ENCODE assay signal across 11 mouse cellular contexts in the genomic region with DNA sequence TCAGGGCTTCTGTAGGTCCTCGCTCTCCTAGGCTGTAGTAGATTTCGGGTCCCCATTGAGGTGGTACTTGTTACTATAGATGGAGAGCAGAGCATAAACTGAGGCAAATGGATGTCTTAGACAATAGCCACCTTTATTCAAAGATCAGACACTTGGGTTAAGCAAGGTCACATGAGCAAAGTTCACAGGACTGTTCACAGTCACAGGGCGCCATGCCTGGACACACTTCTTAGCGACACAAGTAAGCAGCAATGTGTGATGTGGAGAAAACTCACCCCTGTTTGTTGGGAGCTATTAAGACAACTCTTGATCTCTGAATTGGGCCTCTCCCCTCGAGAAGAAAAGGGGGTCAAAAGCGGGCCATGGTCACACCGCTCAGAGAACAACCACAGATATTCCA. TPM values are rescaled to one million over a fixed set of nuclear protein-coding genes. Genes with fewer than 3 reads are reported as not detected.
DNase-seq lines count a peak whose midpoint lies in the region.
"Not testable (repeated sequence)": the region's sequence is repeated elsewhere in the genome, so short reads cannot be mapped to it uniquely, and the experiment has no call there.
"Had no signal": no experiment of that assay in that cellular context is flagged by ENCODE, and none has a peak within 500 bp of the region (broad histone marks: within the 10 kb centered on the region; RNA-seq: fewer than 3 reads in every experiment).

No protein-coding gene starts in this region.

- H3K36me3 ChIP-seq in ES-E14 (ENCODE audit: control insufficient read depth, insufficient read depth, low read length, poor library complexity, severe bottlenecking); heart, embryonic 10.5 days: not testable (repeated sequence)

- 83% methylated on average over 7 of the region's 7 CpGs for WGBS in heart, embryonic 10.5 days

- H3K4me3 ChIP-seq in ES-E14 (ENCODE audit: insufficient read depth in 1 of 2, low read depth in 1 of 2, low read length in 2 of 2, poor library complexity in 1 of 2, severe bottlenecking in 1 of 2); heart, embryonic 10.5 days: not testable (repeated sequence)

- peak; percentile 51 for DNase-seq in ES-CJ7 (ENCODE audit: low read depth, low spot score)
- DNase-seq in ES-E14 (ENCODE audit: low read depth, low spot score) = peak; percentile 9
- DNase-seq in R1 (ENCODE audit: low read depth, low spot score) = peak; percentile 52
- DNase-seq in ZHBTc4 (ENCODE audit: low read depth, low spot score) = peak; percentile 59
- DNase-seq in heart, embryonic 10.5 days (ENCODE audit: low spot score) = peak; percentile 72

- H3K9ac ChIP-seq in ES-E14 (ENCODE audit: insufficient read depth, low read depth, low read length, poor library complexity, severe bottlenecking) = not testable (repeated sequence)

- not testable (repeated sequence) for H3K9me3 ChIP-seq in ES-E14 (ENCODE audit: control insufficient read depth, insufficient read depth, low read depth, low read length); heart, embryonic 10.5 days

- in situ Hi-C loops in ES-E14 (cut with MboI; ENCODE audit: low sequenced_read_pairs in 2 of 2, unreplicated experiment in 2 of 2) = not testable (repeated sequence)

- not testable (repeated sequence) for H3K27ac ChIP-seq in ES-E14 (ENCODE audit: insufficient read depth, low read depth, low read length, poor library complexity, severe bottlenecking); heart, embryonic 10.5 days

- not testable (repeated sequence) for H3K4me1 ChIP-seq in ES-E14 (ENCODE audit: control insufficient read depth in 2 of 2, insufficient read depth in 2 of 2, low read length in 2 of 2, poor library complexity in 1 of 2); heart, embryonic 10.5 days

- not testable (repeated sequence) for H3K27me3 ChIP-seq in heart, embryonic 10.5 days (ENCODE audit: insufficient read depth, poor library complexity, severe bottlenecking)

RNA-seq across cellular contexts. Expression of a gene that starts 29.8 kb away (rescaled TPM):
- total RNA-seq in ES-E14 (2012; rRNA removed) = 16.5 and 26.5 TPM in 2 replicates
- 14.8 and 19.3 TPM in 2 replicates for polyA plus RNA-seq in heart, embryonic 10.5 days (2016; fragmentation: Nextera tagmentation; extraction: Ambion mirVana)
- total RNA-seq: adrenal gland, adult 18-20 months; adrenal gland, adult 8-10 months; adrenal gland, postnatal 36 days; G1E had no signal
- polyA plus RNA-seq: adrenal gland, adult 2 months; cerebellum, adult 2 months; G1E had no signal

Comparison
In these comparisons a context has a peak if more than half of its experiments do, and no peak if none do; other contexts are left out.
1. DNase-seq: peak in every context shown above with its lines; median percentile 72 in heart, embryonic 10.5 days; 59 in ZHBTc4; 52 in R1; 51 in ES-CJ7; 9 in ES-E14.